Mouse (Mus musculus) lung, adult 18-20 months (tissue): ENCODE results near the gene Rab11fip4.
A peak's percentile ranks its signal among the peaks of the same experiment; 100 is the strongest.
"Not testable (repeated sequence)": the region's sequence is repeated elsewhere in the genome, so short reads cannot be mapped to it uniquely, and the experiment has no call there.

Experiments used
- DNase-seq, 2 experiments: peaks; one replicate each; pipeline ENCODE4 v3.0.0; 2022; ENCODE audit warnings: mixed read lengths in 2 of 2

Rab11fip4 gene

GRCm38 (mm10) chr11:79680559-79680958 lies 89.5 kb downstream of the Rab11fip4 start:
- no peak for DNase-seq

- no peak for DNase-seq
Observed at GRCm38 (mm10) chr11:79681182-79681581, 90.2 kb downstream of the Rab11fip4 start.

GRCm38 (mm10) chr11:79681798-79682197 lies 90.8 kb downstream of the Rab11fip4 start:
- no peak for DNase-seq

GRCm38 (mm10) chr11:79685109-79685508 lies 94.1 kb downstream of the Rab11fip4 start:
- no peak for DNase-seq

GRCm38 (mm10) chr11:79686501-79687121 lies 95.6 kb downstream of the Rab11fip4 start:
- peak; percentile 80 to 81 for DNase-seq

GRCm38 (mm10) chr11:79689916-79690315 lies 98.9 kb downstream of the Rab11fip4 start:
- DNase-seq, result no peak

GRCm38 (mm10) chr11:79691513-79691912 lies 100.5 kb downstream of the Rab11fip4 start:
- DNase-seq, result no peak

- no peak for DNase-seq
Observed at GRCm38 (mm10) chr11:79696390-79697307, 105.6 kb downstream of the Rab11fip4 start.

- no peak for DNase-seq
Observed at GRCm38 (mm10) chr11:79698071-79698470, 107.1 kb downstream of the Rab11fip4 start.

GRCm38 (mm10) chr11:79698542-79698941 lies 107.5 kb downstream of the Rab11fip4 start:
- DNase-seq, result not testable (repeated sequence)

GRCm38 (mm10) chr11:79701466-79701865 lies 110.5 kb downstream of the Rab11fip4 start:
- no peak for DNase-seq

- no peak for DNase-seq
Observed at GRCm38 (mm10) chr11:79702092-79702491, 111.1 kb downstream of the Rab11fip4 start.

GRCm38 (mm10) chr11:79703452-79703851 lies 112.4 kb downstream of the Rab11fip4 start:
- peak; percentile 54 to 69 for DNase-seq

GRCm38 (mm10) chr11:79703885-79704291 lies 112.9 kb downstream of the Rab11fip4 start:
- DNase-seq, result peak in 1 of 2 experiments; percentile 70

GRCm38 (mm10) chr11:79704318-79705150 lies 113.5 kb downstream of the Rab11fip4 start:
- DNase-seq, result peak; percentile 93 to 95

GRCm38 (mm10) chr11:79707084-79707483 lies 116.1 kb downstream of the Rab11fip4 start:
- DNase-seq, result no peak

GRCm38 (mm10) chr11:79710868-79711765 lies 120.1 kb downstream of the Rab11fip4 start:
- DNase-seq, result peak; percentile 87 to 90

GRCm38 (mm10) chr11:79711766-79712369 lies 120.9 kb downstream of the Rab11fip4 start:
- peak in 1 of 2 experiments; percentile 39 for DNase-seq

GRCm38 (mm10) chr11:79713184-79713583 lies 122.2 kb downstream of the Rab11fip4 start:
- no peak for DNase-seq

GRCm38 (mm10) chr11:79713678-79714077 lies 122.7 kb downstream of the Rab11fip4 start:
- no peak for DNase-seq

- DNase-seq, result peak in 1 of 2 experiments; percentile 26
Observed at GRCm38 (mm10) chr11:79714082-79714742, 123.2 kb downstream of the Rab11fip4 start.
